8 mouse cellular contexts compared by ENCODE assay signal in genomic region chr9:44396684-44397411, GRCm38 (mm10). TPM values are rescaled to one million over a fixed set of nuclear protein-coding genes. Genes with fewer than 3 reads are reported as not detected.
A peak's percentile ranks its signal among the peaks of the same experiment; 100 is the strongest.
DNase-seq lines count a peak whose midpoint lies in the region; ATAC-seq lines count a peak whose summit lies in the region.

TSS of gene Slc37a4 (plus strand) at chr9:44396852.

- DNase-seq in adipocyte (ENCODE audit: low spot score): peak; percentile 97
- peak; percentile 97 for DNase-seq in embryo, embryonic 10 days (ENCODE audit: low spot score)
- DNase-seq in gastrocnemius, postnatal 10 days: peak; percentile 86
- peak; percentile 98 for DNase-seq in induced T-regulatory cell, adult 2 months (ENCODE audit: low read depth)
- DNase-seq in left cerebral cortex, adult 9 months (ENCODE audit: low spot score in 2 of 2): peak; percentile 92 to 95
- DNase-seq in right cerebral cortex, postnatal 14 days: peak; percentile 87
- DNase-seq in urinary bladder, postnatal 36 days (ENCODE audit: low spot score in 2 of 2): peak; percentile 91 to 97

- ATAC-seq in megakaryocyte progenitor cell, adult 5-6 weeks (replicated peaks; ENCODE audit: poor library complexity): peak; percentile 98

RNA-seq across cellular contexts. Expression of gene Slc37a4, which starts in this region (rescaled TPM):
- 100 to 1,000 TPM; 120 to 138 TPM for total RNA-seq in gastrocnemius, postnatal 10 days (2021)
- 28.8 and 30.6 TPM in 2 replicates for total RNA-seq in megakaryocyte progenitor cell, adult 5-6 weeks (2015)
- 24.9 and 40.9 TPM in 2 replicates for total RNA-seq in megakaryocyte progenitor cell, adult 5-6 weeks (2017)

Comparison
In these comparisons a context has a peak if more than half of its experiments do, and no peak if none do; other contexts are left out.
1. Peak in every context shown above with its lines: DNase-seq and ATAC-seq.